Mouse (Mus musculus): ENCODE results near the gene Gramd4.

The Gramd4 gene

GRCm38 (mm10) chr15:86184851-86185688 lies 127.6 kb downstream of the Gramd4 start:
- peak; percentile 52 to 59 for DNase-seq

GRCm38 (mm10) chr15:86185689-86186569 lies 128.4 kb downstream of the Gramd4 start, which contains the start of gene Cerk:
Gene Cerk, minus strand, starts transcription at chr15:86186141.
- peak; percentile 81 to 86 for DNase-seq

- DNase-seq = peak; percentile 34 to 45
Observed at GRCm38 (mm10) chr15:86186686-86187085, 129.2 kb downstream of the Gramd4 start.
